Mouse (Mus musculus) liver, embryonic 11.5 days (tissue): ENCODE data around the gene D630039A03Rik. TPM values are rescaled to one million over a fixed set of nuclear protein-coding genes. Genes with fewer than 3 reads are reported as not detected.
A peak's percentile ranks its signal among the peaks of the same experiment; 100 is the strongest.

Source experiments
- ATAC-seq: fragments of 200-750 bp; cut with Nextera tagmentation; replicated peaks from 2 replicates; pipeline ENCODE4 v1.8.0; 2017; ENCODE audit warnings: moderate number of reproducible peaks, mild to moderate bottlenecking, moderate TSS enrichment, moderate library complexity; ENCODE audit not compliant: low FRiP score
- DNase-seq: peaks from one replicate; pipeline ENCODE4 v3.0.0-alpha.2; 2017; ENCODE audit warnings: low spot score
- H3K27ac ChIP-seq: fragments of 300-500 bp; sonication (generic); 2 replicates; pipeline ENCODE4 v1.5.1; 2014; ENCODE audit warnings: mild to moderate bottlenecking, low read depth, low read length, control low read depth
- H3K27me3 ChIP-seq: fragments of 300-500 bp; sonication (generic); replicated peaks from 2 replicates; pipeline ENCODE4 v1.6.1; 2014; ENCODE audit warnings: low read length, mixed read lengths; ENCODE audit not compliant: control insufficient read depth, insufficient read depth
- H3K36me3 ChIP-seq: fragments of 300-500 bp; sonication (generic); 2 replicates; pipeline ENCODE4 v1.6.1; 2014; ENCODE audit warnings: mild to moderate bottlenecking, low read length, moderate library complexity, mixed read lengths; ENCODE audit not compliant: control insufficient read depth, insufficient read depth
- H3K4me1 ChIP-seq: fragments of 300-500 bp; sonication (generic); replicated peaks from 2 replicates; pipeline ENCODE4 v1.6.1; 2014; ENCODE audit warnings: low read length, mixed read lengths; ENCODE audit not compliant: control insufficient read depth, insufficient read depth
- H3K4me2 ChIP-seq: fragments of 300-500 bp; sonication (generic); 2 replicates; pipeline ENCODE4 v1.6.1; 2014; ENCODE audit warnings: mild to moderate bottlenecking, control low read depth, moderate library complexity
- H3K4me3 ChIP-seq: fragments of 300-500 bp; sonication (generic); 2 replicates; pipeline ENCODE4 v1.5.1; 2014; ENCODE audit warnings: low read depth, low read length, control low read depth
- H3K9ac ChIP-seq: fragments of 300-500 bp; sonication (generic); 2 replicates; pipeline ENCODE4 v1.6.1; 2014; ENCODE audit warnings: low read depth, low read length, control low read depth
- H3K9me3 ChIP-seq: fragments of 300-500 bp; sonication (generic); 2 replicates; pipeline ENCODE4 v1.6.1; 2016; ENCODE audit warnings: low read length, inconsistent platforms, mixed read lengths; ENCODE audit not compliant: control insufficient read depth
- WGBS: fragments of 180-500 bp; shearing (Covaris S2); extraction: QIAGEN DNeasy Blood & Tissue Kit; methylation state at CpG from one replicate; pipeline ENCODE4 v1.1.7; 2014; 5-methylcytosine and 5-hydroxymethylcytosine counted together
- polyA plus RNA-seq: library from polyadenylated mRNA; unstranded; fragments of >200 nt; fragmentation: Nextera tagmentation; extraction: Ambion mirVana; gene quantifications from 2 replicates; pipeline ENCODE4 v1.2.1, GENCODE M21; 2014

D630039A03Rik gene
- polyA plus RNA-seq, 1 experiment from 2014 or later: 0.48 TPM

DNA sequence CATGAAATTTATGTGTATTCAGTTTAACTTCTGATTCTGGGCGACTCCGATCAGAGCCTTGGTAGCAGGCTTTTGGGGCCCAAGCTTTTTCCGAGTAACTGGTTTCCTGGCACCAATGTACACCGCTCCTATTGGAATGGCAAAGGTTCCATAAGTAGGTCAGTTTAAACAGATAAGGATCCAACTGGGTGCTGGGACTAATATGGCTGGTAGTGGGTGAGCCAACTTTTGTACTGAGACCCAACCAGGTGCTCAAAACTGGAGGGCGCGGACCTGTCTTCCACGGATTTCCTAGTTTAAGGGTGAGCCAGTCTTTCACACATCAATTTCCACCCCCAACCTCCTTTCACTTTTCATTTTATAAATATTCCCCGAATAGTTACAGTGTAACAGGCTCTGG lies 38.9 kb upstream of the D630039A03Rik start:
- peaks cover 18% of the 10 kb centered on the region for H3K4me1 ChIP-seq
- H3K4me2 ChIP-seq: peak overlapping the region; percentile 64
- H3K9ac ChIP-seq: peak overlapping the region; percentile 90; the same call in 1 of the 2 replicates
- peak overlapping the region; percentile 87 for H3K4me3 ChIP-seq
- H3K27ac ChIP-seq: 0 out of 2 replicates have a peak overlapping the region, but pooled peaks have one; percentile 99
- DNase-seq (no peak), ATAC-seq (no peak)
- 71% methylated on average over 8 of the region's 8 CpGs for WGBS
- peaks cover 22% of the 10 kb centered on the region for H3K36me3 ChIP-seq
- no peaks in the 10 kb centered on the region for H3K9me3 ChIP-seq
- H3K27me3 ChIP-seq: no peaks in the 10 kb centered on the region

GRCm38 (mm10) chr4:57954580-57954979 lies 38.5 kb upstream of the D630039A03Rik start:
- no peaks in the 10 kb centered on the region for H3K27me3 ChIP-seq
- peak overlapping the region; percentile 87 for H3K4me3 ChIP-seq
- no peak for ATAC-seq
- no peak overlapping the region for H3K27ac ChIP-seq
- no peak for DNase-seq
- H3K4me1 ChIP-seq: peaks cover 18% of the 10 kb centered on the region
- no peaks in the 10 kb centered on the region for H3K9me3 ChIP-seq
- H3K36me3 ChIP-seq: peaks cover 27% of the 10 kb centered on the region
- WGBS: 78% methylated on average over 6 of the region's 6 CpGs
- peak overlapping the region; percentile 64 for H3K4me2 ChIP-seq
- no peak overlapping the region for H3K9ac ChIP-seq

DNA sequence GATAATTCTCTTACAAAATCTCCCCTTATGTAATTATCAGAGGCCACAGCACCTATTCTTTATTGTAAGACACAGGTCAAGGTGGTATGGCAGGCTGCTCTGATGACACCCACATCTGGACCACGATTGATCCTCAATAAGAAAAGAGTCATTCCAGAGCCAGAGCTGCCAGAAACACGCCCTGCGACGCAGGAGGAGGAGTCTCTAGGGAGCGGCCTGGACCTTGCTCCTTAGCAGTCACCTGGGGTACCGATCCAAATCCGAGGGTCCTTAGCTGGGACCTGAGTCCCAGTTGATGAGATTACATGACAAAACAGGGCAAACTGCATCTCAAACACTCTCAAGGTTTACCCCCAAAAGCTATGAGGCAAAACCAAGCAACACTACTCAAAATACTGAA lies 37.7 kb upstream of the D630039A03Rik start:
- 94% methylated on average over 7 of the region's 7 CpGs for WGBS
- H3K4me2 ChIP-seq: peak overlapping the region; percentile 19; the same call in 1 of the 2 replicates
- H3K36me3 ChIP-seq: peaks cover 27% of the 10 kb centered on the region
- no peaks in the 10 kb centered on the region for H3K9me3 ChIP-seq
- DNase-seq: no peak
- H3K4me3 ChIP-seq: no peak overlapping the region
- H3K27me3 ChIP-seq: no peaks in the 10 kb centered on the region
- no peak for ATAC-seq
- peaks cover 18% of the 10 kb centered on the region for H3K4me1 ChIP-seq
- H3K27ac ChIP-seq: no peak overlapping the region
- no peak overlapping the region for H3K9ac ChIP-seq

DNA sequence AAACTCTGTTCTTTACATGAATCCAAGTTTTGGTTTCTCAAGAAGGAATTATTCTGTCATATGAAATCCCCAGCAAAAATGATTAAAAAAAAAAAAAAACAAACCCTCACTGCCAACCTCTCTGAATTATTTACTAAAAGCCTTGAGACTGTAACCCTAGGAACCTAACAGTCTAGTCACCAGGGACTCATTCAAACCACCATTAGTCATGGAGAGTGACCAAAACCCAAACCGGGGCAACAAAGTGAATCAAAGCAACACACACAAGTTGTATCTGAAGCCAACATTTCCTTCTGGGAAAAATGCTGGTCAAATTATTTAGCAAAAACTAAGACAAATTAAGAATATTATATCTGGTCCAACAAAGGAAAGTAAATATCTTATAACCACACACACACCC lies 36.8 kb upstream of the D630039A03Rik start:
- H3K27me3 ChIP-seq: no peaks in the 10 kb centered on the region
- H3K4me1 ChIP-seq: peaks cover 18% of the 10 kb centered on the region
- no peak overlapping the region for H3K4me3 ChIP-seq
- H3K9me3 ChIP-seq: no peaks in the 10 kb centered on the region
- no peak for ATAC-seq
- peaks cover 32% of the 10 kb centered on the region for H3K36me3 ChIP-seq
- DNase-seq: no peak
- no peak overlapping the region for H3K9ac ChIP-seq
- 97% methylated on average over 1 of the region's 1 CpGs for WGBS
- H3K27ac ChIP-seq: no peak overlapping the region
- no peak overlapping the region for H3K4me2 ChIP-seq

- no peak for DNase-seq
- 90% methylated on average over 3 of the region's 3 CpGs for WGBS
Observed at GRCm38 (mm10) chr4:57952416-57952815, 36.3 kb upstream of the D630039A03Rik start.

DNA sequence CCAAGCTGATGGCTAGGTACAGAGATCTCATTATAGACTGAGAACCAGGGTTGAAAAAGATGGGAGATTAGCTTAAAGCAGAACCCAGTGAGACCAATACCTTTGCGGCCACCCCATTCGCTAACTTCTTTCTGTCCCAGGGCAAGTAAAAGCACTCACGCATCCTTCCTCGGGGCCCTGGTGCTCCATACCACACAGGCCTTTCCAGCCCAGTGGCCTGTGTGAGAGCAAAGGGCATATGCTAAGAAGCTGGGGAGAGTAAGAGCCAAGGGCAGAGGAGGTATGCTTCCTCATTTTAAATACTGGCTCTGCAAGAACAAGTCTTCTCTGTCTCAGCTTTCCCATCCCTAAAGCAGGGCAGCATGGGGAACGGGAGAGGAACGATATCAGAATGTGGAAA lies 33.8 kb upstream of the D630039A03Rik start:
- Histone ChIP-seq H3K4me3 (no peak overlapping the region), H3K4me2 (no peak overlapping the region), H3K9ac (no peak overlapping the region), H3K36me3 (peaks cover 40% of the 10 kb centered on the region), H3K27me3 (no peaks in the 10 kb centered on the region), H3K27ac (no peak overlapping the region), H3K9me3 (no peaks in the 10 kb centered on the region), H3K4me1 (peaks cover 9% of the 10 kb centered on the region)
- DNase-seq: no peak
- WGBS: 99% methylated on average over 6 of the region's 6 CpGs
- ATAC-seq: no peak

More at GRCm38 (mm10) chr4:57952416-57952815, 36.3 kb upstream of the D630039A03Rik start:
- H3K9me3 ChIP-seq: no peaks in the 10 kb centered on the region
- no peaks in the 10 kb centered on the region for H3K27me3 ChIP-seq
- H3K4me1 ChIP-seq: peaks cover 16% of the 10 kb centered on the region
- H3K36me3 ChIP-seq: peaks cover 32% of the 10 kb centered on the region
- H3K9ac ChIP-seq: no peak overlapping the region
- H3K4me3 ChIP-seq: no peak overlapping the region
- no peak overlapping the region for H3K4me2 ChIP-seq
- no peak for ATAC-seq
- H3K27ac ChIP-seq: no peak overlapping the region

DNA sequence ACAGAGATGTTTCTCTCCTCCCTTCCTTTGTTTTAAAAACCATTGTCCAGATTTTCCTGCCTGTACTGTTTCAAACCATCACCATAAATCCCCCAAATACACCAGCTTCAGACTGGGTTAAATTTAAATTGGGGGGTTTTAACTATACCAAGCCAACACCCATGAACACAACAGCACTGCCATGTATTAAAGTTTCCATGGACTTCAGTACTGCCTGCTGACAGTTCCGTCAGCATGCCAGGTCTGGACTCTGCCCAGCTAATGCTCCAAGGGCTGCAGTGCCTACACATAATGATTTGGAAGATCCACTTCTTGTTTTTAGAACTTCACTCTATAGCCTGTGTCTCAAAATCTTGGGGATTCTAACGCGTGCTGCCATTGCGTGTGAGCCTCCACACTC lies 31.4 kb upstream of the D630039A03Rik start:
- Histone ChIP-seq H3K4me1 (no peaks in the 10 kb centered on the region), H3K27ac (no peak overlapping the region), H3K4me2 (no peak overlapping the region), H3K4me3 (no peak overlapping the region), H3K9ac (no peak overlapping the region), H3K36me3 (peaks cover 49% of the 10 kb centered on the region), H3K27me3 (no peaks in the 10 kb centered on the region), H3K9me3 (no peaks in the 10 kb centered on the region)
- WGBS: 94% methylated on average over 4 of the region's 4 CpGs
- DNase-seq: no peak
- ATAC-seq: no peak

DNA sequence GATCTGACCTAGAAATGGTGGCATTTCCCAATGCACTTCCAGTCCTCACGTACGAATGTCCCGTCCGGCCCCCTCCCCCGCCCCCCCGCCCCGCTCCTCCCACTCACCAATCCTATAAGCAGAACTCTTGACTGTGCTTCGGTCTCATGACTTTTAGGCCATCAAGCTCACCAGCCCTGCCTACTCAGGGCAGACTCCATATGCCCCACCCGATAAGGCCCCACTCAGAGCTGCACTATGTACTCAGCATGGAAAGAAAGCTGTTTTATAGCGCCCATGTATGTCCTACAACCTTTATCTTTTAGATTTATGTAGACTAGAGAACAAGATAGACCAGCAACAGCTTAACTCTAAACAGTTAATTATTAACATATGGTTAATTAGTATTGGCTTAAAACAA lies 30.9 kb upstream of the D630039A03Rik start:
- no peak overlapping the region for H3K4me2 ChIP-seq
- no peaks in the 10 kb centered on the region for H3K27me3 ChIP-seq
- H3K27ac ChIP-seq: no peak overlapping the region
- no peaks in the 10 kb centered on the region for H3K4me1 ChIP-seq
- no peak overlapping the region for H3K9ac ChIP-seq
- WGBS: 82% methylated on average over 10 of the region's 10 CpGs
- H3K4me3 ChIP-seq: no peak overlapping the region
- peaks cover 49% of the 10 kb centered on the region for H3K36me3 ChIP-seq
- DNase-seq (no peak), ATAC-seq (no peak)
- H3K9me3 ChIP-seq: no peaks in the 10 kb centered on the region

DNA sequence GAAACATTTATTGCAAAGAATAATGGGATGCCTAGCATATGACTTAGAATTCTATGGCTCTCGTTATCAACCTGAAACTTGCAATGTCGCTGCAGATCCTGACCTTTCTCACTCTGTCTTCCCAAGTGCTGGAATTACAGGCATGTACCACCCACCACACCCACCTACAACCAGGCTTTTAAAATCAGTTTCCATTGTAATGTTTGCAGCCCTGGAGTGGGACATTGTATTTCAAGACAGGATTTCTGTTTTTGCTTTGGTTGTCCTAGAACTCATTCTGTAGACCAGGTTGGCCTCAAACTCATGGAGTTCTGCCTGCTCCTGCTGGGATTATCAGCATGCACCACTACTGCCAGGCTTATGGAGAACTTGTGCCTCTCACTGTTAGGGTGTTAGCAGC lies 26.8 kb upstream of the D630039A03Rik start:
- Histone ChIP-seq H3K9ac (no peak overlapping the region), H3K36me3 (peaks cover 20% of the 10 kb centered on the region), H3K9me3 (no peaks in the 10 kb centered on the region), H3K27me3 (no peaks in the 10 kb centered on the region), H3K4me2 (no peak overlapping the region), H3K27ac (no peak overlapping the region), H3K4me1 (no peaks in the 10 kb centered on the region), H3K4me3 (no peak overlapping the region)
- 78% methylated on average over 2 of the region's 2 CpGs for WGBS
- ATAC-seq: no peak
- DNase-seq: no peak
